Mouse (Mus musculus) stomach, postnatal 0 days (tissue): ENCODE data around the gene Ctsl.

Source experiments
- CTCF ChIP-seq: IDR thresholded peaks from 2 replicates; pipeline ENCODE4 v1.5.1; 2016; ENCODE audit warnings: antibody characterized with exemption, low read depth, mild to moderate bottlenecking, moderate library complexity
- EP300 ChIP-seq: optimal IDR thresholded peaks from 2 replicates; pipeline ENCODE3; 2016; ENCODE audit warnings: antibody characterized with exemption

GRCm38 (mm10) chr13:64320334-64320733, 50.4 kb downstream of the Ctsl start:
- TF ChIP-seq CTCF (no peak), EP300 (no peak)
